Mouse (Mus musculus): ENCODE results near the gene Col16a1.

Col16a1 gene

DNA sequence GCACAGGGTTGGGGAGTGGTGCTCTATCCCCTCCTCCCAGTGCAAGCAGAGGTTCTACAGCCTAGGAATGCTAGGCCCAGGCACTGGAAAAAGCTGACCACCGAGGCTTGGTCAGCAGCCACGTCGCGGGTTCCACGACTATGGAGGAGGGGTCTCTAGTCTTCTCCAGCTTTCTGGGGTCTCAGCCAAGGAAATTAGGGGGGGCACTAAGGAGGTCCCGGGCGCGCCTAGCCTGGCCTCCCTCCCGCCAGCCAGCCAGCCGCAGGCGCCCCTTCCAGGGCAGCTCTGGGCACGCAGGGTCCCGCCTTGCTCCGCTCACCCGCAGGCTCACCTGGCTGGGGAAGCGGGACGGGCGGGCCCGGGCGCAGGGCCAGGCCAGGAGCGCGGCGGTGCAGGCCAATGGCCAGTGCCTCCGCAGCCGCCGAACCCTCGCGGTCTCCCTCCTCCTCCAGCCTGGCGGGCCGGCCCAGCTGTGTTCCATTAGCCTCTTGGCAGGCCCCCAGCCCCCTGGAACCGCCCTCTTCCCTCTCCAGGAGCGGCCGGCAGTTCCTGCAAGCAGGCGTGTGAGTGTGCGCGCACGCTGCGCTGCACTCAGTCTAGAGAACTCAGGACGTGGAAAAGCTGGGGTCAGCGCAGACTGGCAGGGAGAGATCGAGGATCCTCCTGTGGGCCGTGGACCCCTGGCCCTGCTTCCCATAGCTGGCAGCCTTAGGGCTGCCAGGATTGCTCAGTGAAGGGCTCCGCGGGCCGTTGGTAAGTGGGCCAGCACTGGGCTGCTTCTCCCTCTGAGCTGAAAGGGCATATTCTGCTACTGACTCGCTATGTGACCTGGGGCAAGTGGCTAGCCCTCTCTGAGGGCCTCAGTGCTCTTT is at the start of gene Col16a1:
Col16a1 (plus strand) TSS at position 510 of the 872 bp plus-strand sequence.
- DNase-seq: peak; percentile 54

GRCm38 (mm10) chr4:129998124-129998523 is 49.5 kb upstream of the Col16a1 start:
- no peak for DNase-seq

DNA sequence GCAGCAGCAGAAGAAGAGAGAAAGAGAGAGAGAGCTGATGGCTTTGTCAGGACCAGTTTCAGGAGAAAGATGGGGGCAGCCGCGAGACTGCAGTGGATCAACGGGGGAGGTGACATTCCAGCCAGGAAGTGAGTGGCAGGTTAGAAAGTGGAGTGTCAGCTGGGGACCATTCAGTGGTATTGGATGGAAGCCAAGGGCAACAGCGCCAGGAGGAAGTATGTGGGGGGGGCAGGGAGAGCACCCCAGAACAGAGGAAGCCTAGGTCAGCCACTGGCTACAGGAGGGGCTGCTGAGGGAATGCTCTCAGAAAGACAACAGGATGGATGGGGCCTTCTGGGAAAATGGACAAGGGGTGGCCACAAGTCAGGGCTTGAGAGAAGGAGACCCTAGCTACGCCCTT is 45.9 kb upstream of the Col16a1 start:
- no peak for DNase-seq

DNA sequence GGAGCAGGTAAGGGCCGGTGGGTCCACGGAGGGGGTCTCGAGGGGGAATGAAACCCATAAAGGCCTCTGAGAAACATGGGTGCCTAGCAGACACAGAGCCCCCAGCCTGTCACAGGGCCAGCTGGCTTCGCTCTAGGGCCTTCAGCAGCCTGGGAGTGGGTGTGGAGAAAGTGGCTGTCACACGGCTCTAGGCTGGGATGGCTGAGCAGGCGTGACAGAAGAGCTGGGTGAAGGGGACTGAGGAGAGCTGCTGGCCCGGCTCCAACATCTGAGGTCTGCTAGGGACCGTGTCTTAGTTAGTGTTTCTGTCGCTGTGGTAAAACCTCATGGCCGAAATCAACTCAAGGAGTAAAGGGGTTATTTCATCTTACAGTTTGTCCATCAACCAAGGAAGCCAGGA is 45.5 kb upstream of the Col16a1 start:
- DNase-seq: no peak

GRCm38 (mm10) chr4:130005593-130005992 is 42.0 kb upstream of the Col16a1 start:
- no peak for DNase-seq

DNA sequence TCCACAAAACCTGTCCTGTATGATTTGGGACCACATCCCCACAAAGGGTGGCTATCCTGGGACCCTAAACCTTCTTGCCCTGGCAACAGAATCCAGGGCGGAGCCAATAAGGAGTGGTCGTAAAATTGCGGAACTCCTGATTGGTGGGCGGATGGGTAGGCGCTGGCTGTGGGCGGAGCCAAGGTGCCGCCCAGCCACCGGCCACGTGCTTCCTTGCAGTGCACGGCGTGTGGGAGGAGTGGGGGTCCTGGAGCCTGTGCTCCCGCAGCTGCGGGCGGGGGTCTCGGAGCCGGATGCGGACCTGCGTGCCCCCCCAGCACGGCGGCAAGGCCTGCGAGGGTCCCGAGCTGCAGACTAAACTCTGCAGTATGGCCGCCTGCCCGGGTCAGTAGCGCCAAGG is 41.1 kb upstream of the Col16a1 start:
- no peak for DNase-seq

DNA sequence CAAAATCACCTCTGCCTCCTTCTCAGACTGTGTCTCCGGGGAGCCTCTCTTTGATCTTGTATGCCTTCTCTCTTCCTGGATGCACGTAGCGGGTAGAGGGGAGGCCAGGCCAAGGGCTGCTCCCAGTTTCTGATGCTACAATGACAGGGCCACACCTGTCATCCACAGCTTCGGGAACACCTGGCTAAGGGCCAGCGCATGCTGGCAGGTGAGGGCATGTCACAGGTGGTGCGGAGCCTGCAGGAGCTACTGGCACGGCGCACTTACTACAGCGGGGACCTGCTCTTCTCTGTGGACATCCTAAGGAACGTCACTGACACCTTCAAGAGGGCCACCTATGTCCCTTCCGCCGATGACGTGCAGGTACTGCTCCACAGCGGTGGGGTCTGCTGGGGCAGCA is 38.6 kb upstream of the Col16a1 start:
- no peak for DNase-seq

DNA sequence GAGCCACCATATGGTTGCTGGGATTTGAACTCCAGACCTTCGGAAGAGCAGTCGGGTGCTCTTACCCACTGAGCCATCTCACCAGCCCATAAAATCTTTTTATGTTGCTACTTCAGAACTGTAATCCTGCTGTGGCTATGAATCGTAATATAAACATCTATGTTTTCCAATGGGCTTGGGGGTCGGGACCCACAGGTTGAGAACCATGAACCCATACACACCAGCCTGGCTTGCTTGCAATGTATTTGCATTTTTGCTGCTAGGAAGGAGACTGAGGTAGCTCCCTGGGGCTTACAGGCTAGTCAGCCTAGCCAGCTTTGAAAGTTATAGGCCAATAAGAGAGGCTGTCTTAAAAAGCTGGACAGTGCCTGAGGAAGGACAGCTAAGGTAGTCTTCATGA is 36.9 kb upstream of the Col16a1 start:
- DNase-seq: no peak

GRCm38 (mm10) chr4:130012234-130012633 is 35.4 kb upstream of the Col16a1 start:
- DNase-seq: no peak

GRCm38 (mm10) chr4:130013111-130013510 is 34.5 kb upstream of the Col16a1 start:
- DNase-seq: no peak

- DNase-seq: no peak
Measured at GRCm38 (mm10) chr4:130016010-130016409, 31.6 kb upstream of the Col16a1 start.

DNA sequence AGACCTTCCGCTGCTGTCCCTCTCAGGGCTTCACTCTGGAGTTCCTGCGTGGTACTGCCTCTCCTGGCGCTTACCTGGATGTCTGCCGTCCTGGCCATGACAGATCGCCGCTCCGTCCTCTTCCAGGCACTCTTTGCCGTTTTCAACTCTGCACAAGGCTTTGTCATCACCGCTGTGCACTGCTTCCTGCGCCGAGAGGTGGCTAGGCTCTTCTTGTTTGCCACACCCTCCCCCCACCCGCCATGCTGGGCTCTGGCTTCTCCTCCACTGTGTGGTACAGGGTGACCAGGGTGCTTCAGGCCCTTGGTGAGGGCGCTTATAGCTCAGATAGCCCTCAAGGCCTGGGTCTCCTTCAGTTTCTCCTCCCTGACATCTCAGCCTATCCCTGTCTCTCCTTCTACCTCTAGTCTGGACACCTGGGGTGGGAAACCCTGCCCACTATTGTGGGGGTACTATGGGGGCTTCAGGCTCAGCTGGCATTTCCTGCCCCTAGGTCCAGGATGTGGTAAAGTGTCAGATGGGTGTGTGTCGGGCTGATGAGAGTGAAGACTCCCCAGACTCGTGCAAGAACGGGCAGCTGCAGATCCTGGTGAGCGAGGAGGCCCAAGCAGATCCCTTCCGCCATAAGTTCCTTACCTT is 30.5 kb upstream of the Col16a1 start:
- DNase-seq: no peak

DNA sequence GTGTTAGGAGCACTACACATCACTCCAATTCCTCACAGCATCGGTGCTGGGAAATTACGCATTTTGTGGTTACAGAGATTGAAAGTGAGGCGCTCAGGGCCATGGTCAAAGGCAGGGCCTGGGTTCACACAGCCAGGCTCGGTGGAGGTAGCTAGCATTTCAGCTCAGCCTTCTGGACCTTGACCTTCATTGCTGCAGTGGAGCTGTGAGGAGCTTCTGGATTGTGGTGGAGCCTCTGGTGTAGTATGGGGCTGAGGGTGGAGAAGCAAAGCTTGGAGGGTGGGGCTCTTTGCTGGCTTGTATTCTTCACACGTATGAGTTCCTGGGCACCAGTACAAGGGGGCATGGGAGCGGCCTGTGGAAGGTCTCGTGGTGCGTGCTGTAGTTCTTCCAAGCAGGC is 24.7 kb upstream of the Col16a1 start:
- DNase-seq: no peak

GRCm38 (mm10) chr4:130023511-130024231 is 24.0 kb upstream of the Col16a1 start:
- no peak for DNase-seq

DNA sequence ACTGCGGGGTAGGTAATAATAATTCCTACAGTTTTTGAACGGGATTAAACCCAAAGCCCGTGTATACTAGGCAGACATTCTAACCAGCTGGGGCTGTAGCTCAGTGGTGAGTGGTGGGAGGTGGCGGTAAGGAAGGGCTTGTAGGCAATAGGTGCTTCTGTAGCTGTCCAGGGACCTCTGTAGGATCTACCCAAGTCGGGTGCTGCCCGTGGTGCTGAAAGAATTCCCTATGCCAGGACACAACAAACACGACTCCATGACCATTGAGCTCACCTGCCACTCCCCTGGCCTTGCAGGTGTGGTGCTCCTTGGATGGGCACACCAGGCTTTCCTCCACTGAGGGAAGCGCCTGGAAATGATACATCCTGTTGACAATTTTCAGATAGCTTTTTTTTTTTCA is 22.1 kb upstream of the Col16a1 start:
- no peak for DNase-seq

DNA sequence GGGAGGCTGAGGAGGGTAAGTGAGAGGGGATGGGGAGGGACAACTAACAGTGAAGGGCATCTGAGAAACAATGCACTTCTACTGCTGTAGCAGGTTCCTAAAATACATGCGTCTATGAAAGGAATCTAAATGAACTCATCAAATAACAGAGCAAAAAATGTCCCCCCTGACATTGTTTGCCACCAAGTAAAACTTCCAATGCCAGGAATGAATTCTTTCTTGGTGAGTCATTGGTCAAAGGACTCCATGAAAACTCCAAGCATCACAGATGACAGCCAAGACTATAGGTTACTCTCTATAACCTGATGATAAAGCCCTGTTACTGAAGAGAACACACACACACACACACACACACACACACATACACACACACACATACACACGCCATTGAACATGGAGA is 16.5 kb upstream of the Col16a1 start:
- DNase-seq: no peak

GRCm38 (mm10) chr4:130033496-130033895 is 14.1 kb upstream of the Col16a1 start:
- no peak for DNase-seq

- DNase-seq: peak; percentile 44
Measured at GRCm38 (mm10) chr4:130036112-130036511, 11.5 kb upstream of the Col16a1 start.

DNA sequence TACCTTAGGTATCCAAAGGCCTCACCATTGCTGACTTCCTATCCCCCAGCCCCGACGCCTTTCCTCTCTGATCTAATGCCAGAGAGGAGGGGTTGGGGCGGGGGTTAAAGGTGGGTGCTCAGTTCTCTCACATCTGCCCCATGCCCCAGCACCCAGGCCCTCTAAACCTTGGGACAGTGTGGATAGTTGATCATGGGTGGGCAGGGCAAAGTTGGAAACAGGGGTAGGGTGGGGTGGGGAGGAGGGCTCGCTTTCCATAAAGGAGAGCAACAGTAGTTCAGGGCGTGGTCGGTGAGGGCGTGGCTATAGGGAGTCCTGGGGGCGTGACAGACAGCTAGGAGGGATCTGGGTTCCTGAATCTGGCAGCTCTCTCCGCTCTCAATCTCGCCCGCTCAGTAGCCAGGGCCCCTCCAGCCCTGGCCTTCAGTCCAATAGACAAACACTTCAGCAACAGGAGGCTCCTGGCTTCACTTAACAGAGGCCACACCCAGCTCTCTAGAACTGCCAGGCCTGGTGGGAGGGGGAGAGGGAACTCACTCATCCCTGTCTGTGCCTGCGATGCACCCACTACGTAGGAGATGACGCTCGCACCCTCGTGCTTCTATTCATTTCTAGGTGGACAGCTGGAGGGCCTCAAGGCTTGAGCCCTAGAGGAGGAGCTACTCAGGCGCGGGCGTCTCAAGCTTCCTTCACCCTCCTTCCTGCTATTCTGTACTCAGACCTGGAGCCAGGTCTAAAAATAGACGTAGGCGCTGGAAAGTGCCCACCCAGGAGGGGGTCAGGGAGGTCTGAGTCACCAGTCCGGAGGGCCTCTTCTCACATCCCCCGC is 10.9 kb upstream of the Col16a1 start:
- DNase-seq: no peak

DNA sequence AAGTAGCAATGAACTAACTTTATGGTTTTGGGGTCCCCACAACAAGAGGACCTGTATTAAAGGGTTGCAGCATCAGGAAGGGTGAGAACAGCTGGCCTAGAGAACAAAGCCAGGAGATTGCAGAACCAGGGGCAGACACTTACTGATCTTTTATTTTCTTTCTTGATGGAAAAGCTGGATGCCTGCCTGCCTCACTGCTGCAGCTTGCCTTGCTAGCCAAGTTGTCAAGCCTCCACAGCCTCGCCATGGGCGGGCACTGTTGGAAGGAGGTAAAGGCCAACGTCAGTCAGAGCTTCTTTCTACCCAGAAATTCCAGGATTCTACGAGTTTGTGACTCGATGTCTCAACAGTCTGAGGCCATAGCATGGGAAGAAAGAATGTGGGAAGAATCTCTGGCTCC is 8.3 kb upstream of the Col16a1 start:
- DNase-seq: no peak

- no peak for DNase-seq
Measured at GRCm38 (mm10) chr4:130041076-130041475, 6.6 kb upstream of the Col16a1 start.

- DNase-seq: no peak
Measured at GRCm38 (mm10) chr4:130044211-130044610, 3.4 kb upstream of the Col16a1 start.

DNA sequence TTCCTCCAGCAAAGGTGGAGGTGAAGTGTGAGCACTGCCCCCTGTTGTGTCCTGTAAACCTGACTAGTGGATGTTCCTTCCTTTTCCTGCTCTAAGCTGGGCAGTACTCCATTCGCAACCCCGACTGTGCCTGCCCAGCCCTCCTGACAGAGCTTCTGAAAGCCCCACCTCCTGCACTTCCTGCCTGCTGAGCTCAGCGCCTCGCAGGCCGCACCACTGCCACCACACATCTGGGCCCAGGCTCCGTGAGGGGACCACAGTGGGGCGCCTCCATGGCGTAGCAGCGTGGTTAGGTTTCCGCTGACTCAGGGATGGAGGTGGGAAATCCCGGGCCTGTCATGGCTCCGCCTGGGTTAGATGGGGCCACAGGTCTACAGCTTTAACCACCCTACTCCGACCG is 2.0 kb upstream of the Col16a1 start:
- no peak for DNase-seq
